Mouse (Mus musculus) kidney, postnatal 36 days (tissue): ENCODE measurements at regions not wholly inside any gene's neighbourhood (a gene's known extent, or its start where the extent isn't known, plus 50 kb on each side); places are given as distances from the start of the nearest gene placed in this dataset.

ENCODE experiments used
- DNase-seq, 2 experiments: peaks; one replicate each; pipeline ENCODE4 v3.0.0; 2021 to 2022; ENCODE audit warnings: mixed read lengths in 2 of 2

DNA sequence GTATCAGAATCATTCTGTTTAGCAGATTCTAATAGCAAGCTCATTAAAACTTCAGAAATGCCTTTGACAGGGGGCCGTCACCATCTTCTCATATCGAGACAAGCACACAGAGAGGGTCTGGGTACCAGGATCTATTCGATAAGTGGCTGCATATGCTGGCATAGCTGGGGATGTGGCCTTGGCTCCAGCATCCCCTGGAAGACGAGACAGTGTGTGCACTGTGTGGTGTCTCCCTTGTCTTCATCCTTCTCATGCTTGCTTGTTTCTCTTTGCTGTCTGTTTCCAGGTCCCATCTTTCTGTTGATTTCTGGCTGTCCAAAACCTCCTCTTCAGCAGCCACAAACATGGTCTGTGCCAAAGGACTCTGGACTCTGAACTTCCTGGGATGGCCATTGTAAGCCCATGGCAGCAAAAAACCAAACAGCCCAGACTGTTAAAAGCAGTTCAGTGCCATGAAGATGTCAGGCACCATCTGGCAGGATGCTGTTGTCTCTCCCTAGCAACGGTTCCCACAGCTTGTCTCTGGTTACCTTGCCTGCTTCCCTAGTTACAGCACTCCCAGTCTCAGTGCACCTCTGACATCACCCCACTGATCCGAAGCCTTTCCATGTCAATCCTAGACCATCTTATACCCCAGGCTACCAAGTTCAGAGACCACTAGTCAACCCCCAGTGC is 56.5 kb downstream of the Kctd12 start:
- peak; percentile 30 to 36 for DNase-seq

DNA sequence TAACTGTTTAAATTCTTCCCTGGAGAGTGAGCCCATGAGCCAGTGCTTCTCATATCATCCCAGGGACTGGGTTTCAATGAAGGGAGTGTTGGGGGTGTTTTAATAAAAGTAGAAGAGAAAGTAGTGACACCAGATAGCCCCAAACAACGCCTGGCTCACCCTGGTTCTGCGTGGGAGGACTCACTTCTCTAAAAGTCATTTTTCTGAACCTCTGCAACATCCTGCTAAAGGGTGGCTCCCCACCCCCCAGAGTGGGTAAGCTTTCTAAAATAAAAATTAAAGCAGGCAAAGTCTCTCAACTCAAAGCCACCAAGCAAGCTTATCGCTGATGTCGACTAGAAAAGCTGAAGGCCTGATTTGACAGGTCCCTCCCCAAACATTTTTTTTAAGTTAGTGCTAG is 57.8 kb downstream of the Kctd12 start:
- DNase-seq, result no peak

DNA sequence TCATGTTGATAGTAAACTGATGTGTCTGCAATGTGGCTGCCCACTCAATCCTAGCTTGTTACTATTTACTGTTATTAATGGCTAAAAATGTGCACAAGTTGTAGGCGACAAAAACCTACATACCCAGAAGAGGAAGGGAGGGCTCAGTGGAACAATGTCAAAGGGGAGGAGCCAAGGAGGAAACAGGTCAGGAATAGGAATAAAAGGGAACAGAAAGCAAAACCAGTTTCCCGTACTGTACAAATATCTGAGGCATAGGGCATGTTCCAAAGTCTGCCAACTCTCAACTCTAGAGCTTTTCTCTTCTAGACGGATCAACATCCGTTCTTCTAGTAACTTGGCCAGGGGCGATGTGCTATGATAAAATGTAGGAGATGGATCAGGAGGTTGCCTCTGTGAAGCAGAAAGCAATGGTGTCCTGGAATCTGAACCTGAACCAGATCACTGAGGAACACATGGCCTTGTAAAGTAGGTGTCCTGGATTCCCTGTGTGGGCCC is 59.9 kb downstream of the Kctd12 start:
- DNase-seq, result peak in 1 of 2 experiments; percentile 22

DNA sequence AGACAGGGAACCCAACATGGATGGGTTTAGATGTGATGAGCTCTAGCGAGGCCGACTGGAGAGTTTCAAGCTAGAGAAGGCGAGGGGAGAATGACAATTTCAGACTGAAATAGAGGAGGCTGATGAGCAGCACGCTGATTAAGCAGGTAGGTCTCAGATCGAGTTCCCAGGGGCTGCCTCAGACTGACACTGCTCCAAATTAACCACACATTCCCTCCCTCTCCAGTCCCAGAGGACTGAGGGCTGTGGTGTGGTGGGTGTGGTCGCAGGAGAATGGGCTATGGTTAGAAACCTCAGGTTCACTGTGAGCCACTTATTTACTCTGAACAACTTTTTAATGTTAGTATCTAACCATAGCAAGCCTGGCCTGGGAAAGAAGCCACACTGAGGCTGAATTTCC is 62.0 kb downstream of the Kctd12 start:
- no peak for DNase-seq

DNA sequence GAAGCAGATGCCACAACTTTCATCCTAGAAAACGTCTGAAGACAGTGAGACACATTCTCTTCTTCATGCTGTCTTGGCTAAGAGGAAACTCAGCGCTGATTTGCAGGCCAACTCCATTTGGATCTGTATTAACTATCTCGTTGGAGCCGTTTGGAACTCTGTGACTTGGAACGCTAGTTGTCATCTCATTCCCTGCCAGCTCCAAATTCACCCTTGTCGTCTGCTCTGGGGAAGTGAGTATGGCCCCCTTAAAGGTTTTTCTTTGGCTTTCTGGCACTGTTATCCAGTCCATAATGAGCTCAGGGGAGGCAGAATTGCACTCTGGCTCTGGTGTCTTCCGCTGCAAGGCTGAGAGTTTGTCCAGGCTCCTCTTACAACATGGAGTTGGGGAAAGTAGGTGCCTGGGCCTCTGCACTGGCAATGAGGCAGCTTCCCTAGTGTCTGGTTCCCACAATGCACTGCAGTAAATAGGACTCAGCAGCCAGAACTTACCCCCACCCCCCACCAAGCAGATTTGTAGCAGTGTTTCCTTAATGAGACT is 63.1 kb downstream of the Kctd12 start:
- no peak for DNase-seq

GRCm38 (mm10) chr14:102917929-102918328 is 64.5 kb downstream of the Kctd12 start:
- no peak for DNase-seq

GRCm38 (mm10) chr14:102915918-102916317 is 66.5 kb downstream of the Kctd12 start:
- DNase-seq, result no peak

DNA sequence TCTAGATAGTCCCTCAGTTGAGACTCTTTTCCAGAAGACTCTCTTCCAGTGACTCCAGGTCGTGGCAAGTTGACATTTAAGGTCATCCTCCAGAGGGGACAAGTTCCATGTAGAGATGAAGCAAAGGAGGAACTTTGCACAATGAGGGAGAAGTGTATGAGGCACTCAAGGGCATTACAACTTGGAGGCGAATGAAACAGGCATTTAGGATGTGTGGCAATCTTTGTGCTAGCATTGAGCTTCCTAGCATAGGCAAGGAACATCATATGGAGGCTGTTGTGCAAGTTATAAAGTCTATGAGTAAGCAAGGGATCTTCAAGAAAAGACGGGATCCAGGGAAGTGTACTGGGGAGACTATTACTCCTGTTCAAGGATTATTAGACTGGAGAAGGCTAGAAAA is 70.9 kb downstream of the Kctd12 start:
- no peak for DNase-seq

GRCm38 (mm10) chr14:102908990-102909389 is 73.4 kb downstream of the Kctd12 start:
- no peak for DNase-seq

DNA sequence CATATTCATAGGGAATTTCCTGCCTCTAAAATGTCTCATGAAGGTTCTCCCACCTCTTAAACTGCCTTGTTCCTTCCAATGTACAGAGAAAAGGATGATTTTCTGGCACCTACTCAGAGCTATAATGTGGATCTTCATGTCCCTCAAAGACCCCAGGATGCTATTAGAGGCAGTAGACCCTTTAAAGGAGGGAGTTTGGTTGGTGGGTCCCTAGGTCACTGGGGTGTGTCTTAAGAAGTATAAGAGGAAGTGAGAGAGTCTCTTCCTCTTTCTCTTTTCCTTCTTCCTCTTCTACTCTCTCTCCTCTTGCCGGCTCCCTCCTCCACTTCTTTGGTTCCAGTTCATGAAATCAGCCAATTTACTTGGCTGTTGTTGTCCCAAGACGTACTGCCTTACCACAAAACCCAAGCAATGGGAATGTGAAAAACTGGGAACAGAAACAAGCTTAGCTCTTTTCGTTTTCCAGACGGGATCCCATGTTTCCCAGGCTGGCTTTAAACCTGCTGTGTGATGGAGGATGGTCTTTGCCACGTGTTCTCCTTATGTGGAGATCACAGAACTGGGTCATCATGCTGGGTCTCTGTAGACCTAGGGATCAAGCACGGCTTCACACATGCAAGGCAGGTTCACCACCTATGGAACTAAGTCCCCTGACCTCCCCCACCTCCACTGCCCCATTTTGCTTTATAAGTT is 74.9 kb downstream of the Kctd12 start:
- no peak for DNase-seq

DNA sequence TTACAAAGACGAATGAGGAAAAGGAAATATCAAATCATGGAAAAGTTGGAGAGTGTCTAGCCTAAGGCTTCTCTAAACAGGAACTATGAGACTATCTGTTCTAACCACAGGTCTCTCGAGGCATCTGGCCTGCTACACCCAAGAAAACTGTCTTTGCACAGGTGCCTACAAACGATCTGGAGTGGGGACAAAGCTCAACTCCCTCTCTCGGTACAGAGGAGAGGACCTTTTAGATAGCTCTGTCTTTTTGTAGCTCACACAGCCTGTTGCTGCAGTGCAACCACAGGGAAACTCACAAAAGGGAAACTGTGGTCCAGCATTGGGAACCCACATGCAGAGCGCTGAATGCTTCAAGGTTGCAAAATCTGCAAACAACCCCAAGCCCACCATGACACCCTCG is 75.6 kb downstream of the Kctd12 start:
- no peak for DNase-seq

GRCm38 (mm10) chr14:102906286-102906685 is 76.2 kb downstream of the Kctd12 start:
- DNase-seq, result peak; percentile 12 to 27

- DNase-seq, result peak in 1 of 2 experiments; percentile 10
These were observed 79.5 kb downstream of the Kctd12 start for GRCm38 (mm10) chr14:102902906-102903305.

- DNase-seq, result no peak
These were observed 80.2 kb downstream of the Kctd12 start for GRCm38 (mm10) chr14:102902236-102902635.

GRCm38 (mm10) chr14:102898445-102898844 is 84.0 kb downstream of the Kctd12 start:
- peak in 1 of 2 experiments; percentile 52 for DNase-seq

DNA sequence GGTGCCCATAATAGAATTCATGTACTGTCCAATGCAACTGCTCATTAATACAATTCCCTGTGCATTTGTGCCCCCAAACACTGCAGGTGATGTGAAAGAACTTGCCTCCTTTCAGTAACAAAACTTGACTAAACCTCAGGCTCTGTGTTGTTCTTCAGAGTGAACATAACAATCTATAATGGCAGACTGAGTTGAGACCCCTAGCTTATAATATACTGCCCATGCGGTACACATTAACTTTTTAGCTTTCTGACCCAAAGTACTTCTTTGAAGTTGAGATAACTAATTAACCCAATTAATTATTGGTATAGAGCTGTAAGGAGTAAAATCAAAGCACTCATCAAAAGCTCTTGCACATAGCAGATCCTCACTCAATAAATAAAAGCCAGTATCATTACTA is 85.4 kb downstream of the Kctd12 start:
- no peak for DNase-seq

DNA sequence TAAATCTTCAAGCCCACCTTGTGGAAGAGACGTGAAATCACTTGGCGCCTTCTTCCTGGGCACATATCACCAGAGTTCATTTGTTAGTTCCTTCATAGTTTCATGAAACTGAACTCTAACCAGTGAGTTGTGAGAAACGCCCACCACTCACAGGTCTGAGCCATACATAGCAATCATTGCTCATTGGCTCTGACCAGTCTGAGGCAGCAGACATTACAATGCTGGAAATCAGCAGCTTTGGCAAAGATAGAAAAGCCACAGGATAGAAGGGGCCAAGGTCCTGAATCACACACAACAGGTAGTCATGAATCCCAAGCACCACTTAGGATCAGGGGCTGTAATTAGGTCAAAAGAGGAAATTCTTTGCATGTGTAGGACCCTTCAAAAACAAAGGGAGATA is 85.9 kb downstream of the Kctd12 start:
- DNase-seq, result no peak

- DNase-seq, result no peak
These were observed 89.2 kb downstream of the Kctd12 start for GRCm38 (mm10) chr14:102893241-102893640.

GRCm38 (mm10) chr14:102891552-102891951 is 90.9 kb downstream of the Kctd12 start:
- DNase-seq, result no peak

GRCm38 (mm10) chr14:102885240-102885598 is 97.2 kb downstream of the Kctd12 start:
- DNase-seq, result no peak

DNA sequence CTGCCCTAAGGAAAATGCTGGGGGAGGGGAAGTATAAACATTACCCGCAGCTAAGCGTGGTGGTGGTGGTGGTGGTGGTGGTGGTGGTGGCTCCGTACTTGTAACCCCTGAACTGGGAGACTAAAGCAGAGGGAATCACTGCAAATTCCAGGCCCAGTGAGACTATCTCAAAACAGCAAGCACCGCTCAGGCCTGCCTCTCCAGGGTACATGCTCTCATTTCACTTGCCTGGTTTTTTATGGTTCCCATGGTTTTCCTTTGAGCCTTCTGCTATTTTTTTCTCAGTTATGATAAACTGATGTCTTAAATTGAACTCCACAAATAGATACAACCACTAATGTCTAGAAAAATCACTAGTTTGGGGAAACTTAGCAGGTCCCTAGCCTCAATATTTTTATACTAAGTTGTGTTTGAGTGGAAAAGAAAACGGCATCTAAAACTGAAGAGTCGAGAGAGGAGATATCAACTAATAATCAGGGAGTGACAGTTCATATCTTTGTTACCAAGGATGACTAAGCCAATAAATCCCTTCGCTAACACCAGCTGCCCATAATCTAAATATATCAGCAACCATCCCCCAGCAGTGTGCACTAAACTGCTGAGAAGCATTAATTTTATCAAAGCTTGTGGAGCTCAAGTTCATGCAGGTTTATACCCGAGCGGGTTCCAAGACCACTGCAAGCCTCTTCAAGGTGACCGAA is 97.7 kb downstream of the Kctd12 start:
- DNase-seq, result no peak

- peak; percentile 42 to 64 for DNase-seq
These were observed 98.9 kb downstream of the Kctd12 start for GRCm38 (mm10) chr14:102883344-102884122.

GRCm38 (mm10) chr14:102882281-102882680 is 100.2 kb downstream of the Kctd12 start:
- DNase-seq, result no peak
